Mouse (Mus musculus) right cerebral cortex, postnatal 4 days (tissue): ENCODE measurements around the gene Adam11.
"Not testable (repeated sequence)": the region's sequence is repeated elsewhere in the genome, so short reads cannot be mapped to it uniquely, and the experiment has no call there.

Experiments used
- DNase-seq: peaks from one replicate; pipeline ENCODE4 v3.0.0-alpha.2; 2022

Gene Adam11

DNA sequence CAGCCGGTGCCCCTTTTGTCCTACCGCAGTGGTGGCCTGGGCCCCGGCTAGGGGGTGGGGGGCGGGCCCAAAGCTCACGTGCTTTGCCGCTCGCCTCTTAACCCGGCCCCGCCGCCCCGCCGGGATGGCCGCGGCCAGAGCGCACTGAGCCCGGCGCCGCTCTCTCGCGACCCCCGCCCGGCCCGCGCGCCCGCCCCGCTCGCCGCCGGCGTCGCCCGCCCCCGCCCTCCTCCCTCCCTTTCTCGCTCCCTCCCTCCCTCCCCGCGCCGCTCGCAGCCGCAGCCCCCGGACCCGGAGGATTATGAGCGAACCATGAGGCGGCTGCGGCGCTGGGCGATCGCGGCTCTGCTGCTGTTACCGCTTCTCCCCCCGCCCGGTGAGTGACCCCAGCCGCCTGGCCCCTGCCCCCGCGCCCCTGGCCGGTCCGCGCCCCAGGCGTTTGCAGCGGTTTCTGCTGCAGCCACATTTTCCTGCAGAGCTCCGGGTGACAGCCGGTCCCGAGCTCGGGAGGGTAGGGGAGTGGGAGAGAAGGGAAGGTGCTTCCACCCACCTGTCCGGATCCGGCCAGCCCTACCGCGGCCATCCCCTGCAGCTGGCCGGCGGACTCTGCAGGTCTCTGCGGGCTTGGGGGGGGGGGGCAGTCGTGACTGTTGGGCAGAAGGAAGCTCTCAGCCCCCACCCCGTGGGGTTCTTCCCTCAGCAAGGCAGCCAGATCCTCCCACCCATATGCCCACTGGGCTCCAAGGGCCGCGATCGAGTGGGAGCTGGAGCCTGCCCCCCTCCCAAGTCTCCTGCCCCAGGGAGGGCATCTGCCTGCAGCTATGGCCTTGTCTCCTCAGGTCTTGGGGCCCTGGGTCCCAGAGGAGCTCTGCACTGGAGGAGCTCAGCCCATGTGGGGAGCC lies at the start of gene Adam11:
Adam11 (plus strand) TSS at position 131 of the 902 bp plus-strand sequence.
- DNase-seq: peak; percentile 64

GRCm38 (mm10) chr11:102712411-102712810 lies 48.8 kb upstream of the Adam11 start:
- DNase-seq: no peak

DNA sequence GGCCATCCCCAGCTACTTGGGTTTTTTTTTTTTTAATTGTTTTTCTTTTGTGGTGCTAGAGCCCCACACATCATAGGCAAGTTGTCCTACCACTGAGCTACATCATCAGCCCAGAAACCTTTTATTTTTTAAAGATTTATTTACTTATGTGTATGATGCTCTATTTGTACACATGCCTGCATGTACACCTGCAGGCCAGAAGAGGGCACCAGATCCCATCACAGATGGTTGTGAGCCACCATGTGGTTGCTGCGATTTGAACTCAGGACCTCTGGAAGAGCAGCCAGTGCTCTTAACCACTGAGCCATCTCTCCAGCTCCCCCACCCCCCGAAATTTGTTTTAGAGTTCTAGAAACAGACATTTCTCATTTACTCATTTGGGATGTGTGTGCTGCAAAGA lies 46.7 kb upstream of the Adam11 start:
- DNase-seq: not testable (repeated sequence)

DNA sequence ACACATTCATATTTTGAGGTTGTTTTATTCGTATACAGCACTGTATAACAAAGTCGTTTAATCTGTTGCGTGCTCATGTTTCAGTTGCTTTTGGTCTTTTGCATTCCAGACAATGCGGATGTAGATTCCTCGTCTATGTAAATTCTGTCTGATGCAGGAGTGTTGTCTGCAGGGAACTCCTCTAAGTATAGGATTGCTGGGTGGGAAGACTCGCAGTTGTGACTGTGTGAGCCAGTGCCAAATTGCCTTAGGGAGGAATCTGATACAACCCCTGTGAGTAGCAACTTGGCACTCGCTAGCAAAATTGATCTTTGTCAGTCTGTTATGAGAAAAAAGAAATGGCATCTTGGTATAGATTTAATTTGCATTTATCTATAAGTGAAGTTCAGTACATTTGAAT lies 45.1 kb upstream of the Adam11 start:
- DNase-seq: no peak

GRCm38 (mm10) chr11:102725574-102725973 lies 35.7 kb upstream of the Adam11 start:
- no peak for DNase-seq

- DNase-seq: no peak
These were observed 32.6 kb upstream of the Adam11 start for GRCm38 (mm10) chr11:102728614-102729013.

DNA sequence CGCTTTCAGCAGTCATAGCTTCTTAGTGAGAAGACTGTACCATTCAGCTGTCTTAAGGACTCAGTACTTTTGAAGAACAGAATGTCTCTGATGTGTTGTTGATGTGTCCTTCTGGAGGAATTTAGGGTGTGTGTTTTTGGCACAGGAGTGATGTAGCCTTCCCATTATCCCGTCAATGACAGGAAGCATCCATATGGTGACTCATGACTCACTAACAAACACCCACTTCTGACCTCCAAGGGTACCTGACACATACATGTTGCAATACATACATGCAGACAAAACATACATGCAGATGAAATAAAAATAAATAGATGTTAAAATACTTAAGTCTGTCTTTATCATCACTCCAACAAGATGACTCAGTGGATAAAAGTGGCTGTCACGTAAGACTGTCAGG lies 31.4 kb upstream of the Adam11 start:
- no peak for DNase-seq

DNA sequence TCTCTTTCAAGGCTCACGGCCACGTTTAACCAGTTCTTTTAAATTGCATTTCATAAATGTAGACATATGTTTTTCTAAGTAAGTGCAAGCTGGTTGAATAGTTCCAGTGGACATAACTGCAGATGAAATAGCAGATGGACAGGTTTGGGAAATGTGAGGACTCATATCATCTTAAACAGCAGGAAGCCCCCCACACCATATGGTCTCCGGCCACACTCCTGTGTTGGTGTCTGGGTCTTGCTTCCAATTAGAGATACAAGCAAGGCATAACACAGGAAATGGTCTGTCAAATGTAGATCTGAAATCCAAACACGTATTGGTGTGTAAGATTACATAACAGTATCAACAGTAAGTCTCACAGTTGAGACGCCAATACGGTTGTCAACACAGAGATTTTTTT lies 29.9 kb upstream of the Adam11 start:
- no peak for DNase-seq

DNA sequence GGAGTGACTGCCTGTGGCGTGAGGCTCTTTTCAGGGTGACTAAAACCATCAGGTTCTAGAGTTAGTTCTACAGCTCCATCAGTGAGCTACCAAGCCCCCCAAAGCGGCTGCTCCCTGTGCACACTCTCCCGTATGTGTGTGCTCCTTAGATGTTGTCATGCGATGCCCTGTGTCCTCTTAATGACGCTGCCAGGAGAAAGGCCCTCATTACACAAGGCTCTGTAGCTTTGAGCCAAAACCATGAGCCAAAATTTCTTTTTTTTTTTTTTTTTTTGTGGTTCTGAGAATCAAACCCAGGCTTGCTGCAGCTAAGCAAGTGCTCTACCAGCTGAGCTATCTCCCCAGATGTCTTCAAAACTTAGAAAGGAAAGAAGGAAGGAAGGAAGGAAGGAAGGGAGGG lies 28.1 kb upstream of the Adam11 start:
- no peak for DNase-seq

- DNase-seq: no peak
These were observed 26.3 kb upstream of the Adam11 start for GRCm38 (mm10) chr11:102734961-102735360.

- no peak for DNase-seq
These were observed 23.2 kb upstream of the Adam11 start for GRCm38 (mm10) chr11:102738046-102738445.

DNA sequence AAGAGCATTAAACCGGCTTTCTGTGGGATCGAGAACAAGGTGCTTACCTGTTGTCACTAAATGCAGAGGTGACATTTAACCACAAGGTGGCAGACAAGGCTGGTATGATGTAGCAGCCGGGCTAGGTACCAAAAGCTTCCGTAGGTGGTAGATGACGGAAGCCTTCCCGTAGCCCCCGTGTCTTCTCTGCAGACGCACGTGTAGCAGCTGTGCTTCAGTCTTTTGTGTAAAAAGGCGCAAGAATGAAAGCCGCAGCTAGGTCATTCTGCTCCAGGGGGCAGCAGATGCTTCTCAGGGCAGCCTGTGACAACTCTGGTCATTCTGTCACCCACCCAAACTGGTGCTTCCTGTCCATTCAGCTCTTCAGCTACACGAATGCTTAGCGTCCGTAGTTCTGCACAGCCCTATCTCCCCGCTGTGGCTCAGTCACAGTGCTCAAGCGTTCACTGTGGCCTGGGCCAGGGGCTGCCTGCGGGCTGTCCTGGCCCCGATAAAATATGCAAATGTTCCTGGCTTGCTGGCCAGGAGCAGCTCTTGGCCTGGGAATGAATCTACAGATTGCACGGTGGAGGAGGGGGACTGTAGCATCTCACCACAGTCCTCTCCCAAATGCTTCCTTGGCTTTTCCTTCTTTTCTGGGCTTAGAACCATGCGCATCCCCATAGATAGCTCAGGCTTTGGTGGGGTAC lies 21.8 kb upstream of the Adam11 start:
- peak; percentile 61 for DNase-seq

GRCm38 (mm10) chr11:102740634-102741033 lies 20.6 kb upstream of the Adam11 start:
- DNase-seq: no peak

DNA sequence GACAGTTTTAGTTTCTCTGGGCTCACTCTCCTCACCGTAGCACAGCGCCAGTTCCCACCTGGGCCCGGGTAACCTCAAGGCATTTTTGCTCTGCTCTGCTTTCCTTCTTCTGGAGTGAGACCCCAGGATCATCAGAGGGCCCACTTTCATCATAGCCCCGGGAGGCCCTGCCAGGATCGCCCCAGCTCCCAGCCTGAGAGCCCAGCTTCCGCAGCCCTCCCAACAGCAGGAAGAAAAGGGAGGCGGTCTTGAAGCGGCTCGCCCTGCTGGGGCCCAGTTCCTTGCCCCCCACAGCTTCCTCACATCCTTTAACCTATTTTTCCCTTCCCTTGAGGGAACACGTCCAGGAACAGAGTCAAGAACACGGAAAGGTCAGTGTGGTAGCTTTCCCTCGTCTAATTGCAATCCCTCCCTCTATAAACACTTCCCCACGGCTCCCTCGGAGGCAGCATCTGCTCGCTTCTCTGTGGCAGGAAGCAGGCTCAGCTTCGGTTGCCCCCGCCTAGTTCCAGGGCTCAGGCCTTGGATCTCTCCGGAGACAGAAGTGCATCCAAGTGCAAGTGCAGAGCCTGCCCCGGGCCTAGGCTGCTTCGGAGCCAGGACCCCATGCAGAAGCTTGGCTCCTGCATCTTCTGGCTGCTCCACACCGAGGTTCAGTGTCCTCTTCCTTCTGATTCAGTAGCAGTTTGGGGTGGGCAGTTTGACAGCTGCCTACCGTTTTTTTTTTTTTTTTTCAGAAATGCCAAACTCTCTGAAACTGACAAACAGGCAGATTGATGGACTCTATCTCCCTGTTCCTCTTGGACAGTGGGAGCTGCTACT lies 19.9 kb upstream of the Adam11 start:
- DNase-seq: no peak

DNA sequence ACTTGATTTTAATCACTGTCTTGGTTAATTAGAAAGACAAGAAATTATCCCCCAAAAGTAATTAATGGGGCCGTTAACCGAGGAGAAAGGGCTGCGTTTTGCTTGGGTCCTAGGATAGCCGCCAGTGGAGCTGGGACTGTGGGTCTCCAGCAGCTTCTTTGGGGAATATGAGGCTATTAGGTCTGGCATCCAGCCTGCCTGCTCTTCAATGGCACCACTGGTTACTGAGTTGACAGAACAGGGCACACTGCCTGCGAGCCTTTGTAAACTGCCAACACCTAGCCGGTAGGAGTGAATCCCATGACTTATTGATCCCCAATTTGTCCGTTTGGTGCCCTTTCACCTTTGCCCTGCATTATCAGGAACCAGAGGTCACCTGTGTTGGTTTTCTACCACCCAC lies 19.2 kb upstream of the Adam11 start:
- no peak for DNase-seq

- no peak for DNase-seq
These were observed 18.4 kb upstream of the Adam11 start for GRCm38 (mm10) chr11:102742843-102743242.

- no peak for DNase-seq
These were observed 16.5 kb upstream of the Adam11 start for GRCm38 (mm10) chr11:102744746-102745145.

DNA sequence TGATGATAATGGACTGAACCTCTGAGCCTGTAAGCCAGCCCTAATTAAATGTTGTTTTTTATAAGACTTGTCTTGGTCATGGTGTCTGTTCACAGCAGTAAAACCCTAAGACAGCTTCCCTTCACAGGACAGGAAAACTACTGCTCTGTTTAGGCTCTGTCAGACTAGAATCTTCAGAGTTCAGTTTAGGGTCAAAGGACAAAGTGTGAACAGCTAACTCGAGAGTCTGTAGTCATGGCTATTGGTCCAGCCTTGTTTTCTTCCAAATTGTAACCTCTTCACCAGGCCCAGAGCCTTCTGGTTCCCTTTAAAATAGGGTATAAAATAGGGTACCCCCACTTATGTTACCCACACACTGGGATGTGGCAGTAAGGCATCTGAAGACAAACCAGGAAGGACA lies 13.4 kb upstream of the Adam11 start:
- no peak for DNase-seq

- no peak for DNase-seq
These were observed 12.9 kb upstream of the Adam11 start for GRCm38 (mm10) chr11:102748381-102748780.

DNA sequence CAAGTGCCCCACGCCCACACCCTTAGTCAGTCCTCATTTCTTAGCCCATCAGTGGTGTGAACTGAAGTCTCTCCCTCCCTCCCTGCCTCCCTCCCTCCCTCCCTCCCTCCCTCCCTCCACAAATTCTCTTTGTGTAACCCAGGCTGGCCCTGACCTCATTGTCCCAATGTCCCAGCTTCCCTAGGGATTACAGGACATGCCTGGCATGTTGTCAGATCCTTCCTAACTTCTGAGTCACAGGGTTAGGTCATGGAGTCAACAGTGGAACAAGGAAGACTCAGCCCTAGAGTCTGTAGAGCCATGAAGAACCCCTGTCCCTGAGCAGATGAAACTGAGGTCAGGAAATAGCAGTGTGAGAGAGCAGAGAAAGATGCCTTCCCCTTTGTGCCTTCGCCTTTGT lies 11.5 kb upstream of the Adam11 start:
- DNase-seq: no peak

- no peak for DNase-seq
These were observed 8.2 kb upstream of the Adam11 start for GRCm38 (mm10) chr11:102752896-102753590.

DNA sequence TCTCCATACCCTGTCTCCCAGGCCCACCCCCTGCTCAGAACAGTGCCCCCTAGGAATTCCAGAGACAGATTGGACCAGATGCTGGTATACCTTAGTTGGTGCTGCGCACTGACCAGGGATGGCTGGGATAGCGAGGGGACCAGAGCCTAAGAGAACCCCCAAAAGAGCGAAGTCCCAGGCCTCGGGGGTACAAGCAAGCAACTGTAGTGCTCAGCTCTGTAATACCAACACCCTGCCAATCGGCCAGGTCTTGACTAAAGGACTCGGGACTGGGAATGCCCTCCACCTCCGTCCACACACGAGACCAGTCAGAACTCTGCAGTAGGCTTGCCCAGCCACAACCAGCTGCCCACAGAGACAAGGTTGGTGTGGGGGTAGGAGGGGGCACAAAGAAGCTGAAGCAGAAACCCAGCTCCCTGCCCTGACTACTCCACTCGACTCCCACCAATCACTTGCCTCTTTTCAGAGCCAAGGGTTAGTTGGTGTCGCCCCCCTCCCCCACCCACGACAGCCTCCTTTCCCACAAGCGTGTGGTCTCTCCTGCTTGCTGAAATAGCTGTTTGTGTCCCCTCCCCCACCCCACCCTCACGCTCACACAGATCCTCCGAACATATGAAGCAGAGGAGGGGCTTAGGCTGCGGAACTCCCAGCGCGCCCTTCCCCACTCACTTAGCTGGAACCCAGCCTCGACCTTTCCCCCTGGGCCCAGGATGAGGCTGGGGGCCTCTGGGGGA lies 7.5 kb upstream of the Adam11 start:
- no peak for DNase-seq
